Mouse (Mus musculus): ENCODE data around the gene Mark1. TPM values are rescaled to one million over a fixed set of nuclear protein-coding genes. Genes with fewer than 3 reads are reported as not detected.

The Mark1 gene
- polyA plus RNA-seq, 1 experiment = not detected

- TF ChIP-seq CTCF (IDR thresholded peaks at IDR 0.05; ENCODE audit: control insufficient read depth, insufficient read depth, insufficient read length) (no peak), FOSL1 (IDR thresholded peaks at IDR 0.05; ENCODE audit: insufficient read depth, low read length, poor library complexity, severe bottlenecking) (no peak)
- H3K4me3 ChIP-seq (ENCODE audit: insufficient read depth, poor library complexity, severe bottlenecking) = no peak overlapping the region
- peaks cover 37% of the 10 kb centered on the region for H3K27me3 ChIP-seq (ENCODE audit: control insufficient read depth, insufficient read depth, insufficient read length)
- no peaks in the 10 kb centered on the region for H3K36me3 ChIP-seq (ENCODE audit: control insufficient read depth, insufficient read depth)
- no peaks in the 10 kb centered on the region for H3K79me3 ChIP-seq (ENCODE audit: low read depth)
- H3ac ChIP-seq (ENCODE audit: control insufficient read depth, insufficient read length, low read depth) = no peak overlapping the region
- no peaks in the 10 kb centered on the region for H3K79me2 ChIP-seq (ENCODE audit: control insufficient read depth, insufficient read depth)
Observed at GRCm38 (mm10) chr1:184877306-184877705, 122.1 kb downstream of the Mark1 start.

DNA sequence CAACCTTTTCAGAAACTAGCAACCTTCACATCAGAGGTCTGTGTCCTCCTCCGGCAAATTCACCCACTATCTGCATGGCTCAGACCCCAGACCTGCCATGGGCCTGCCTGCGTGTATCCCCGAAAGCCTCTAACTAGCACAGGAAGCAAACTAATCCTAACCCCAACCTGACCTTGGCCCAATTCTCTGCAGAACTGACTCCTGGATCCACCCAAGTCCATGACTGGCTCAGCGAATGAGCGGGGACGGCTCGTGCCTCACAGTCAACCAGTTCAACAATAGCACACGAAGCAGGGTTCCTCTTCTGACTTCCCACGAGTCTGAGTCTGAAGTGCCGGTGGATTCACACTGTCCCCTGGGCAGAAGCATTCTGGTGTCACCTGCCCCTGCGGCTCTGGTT lies 125.5 kb downstream of the Mark1 start:
- Histone ChIP-seq H3K27me3 (ENCODE audit: control insufficient read depth, insufficient read depth, insufficient read length) (peaks cover 38% of the 10 kb centered on the region), H3K79me3 (ENCODE audit: low read depth) (no peaks in the 10 kb centered on the region), H3K4me3 (ENCODE audit: insufficient read depth, poor library complexity, severe bottlenecking) (no peak overlapping the region), H3K79me2 (ENCODE audit: control insufficient read depth, insufficient read depth) (no peaks in the 10 kb centered on the region), H3ac (ENCODE audit: control insufficient read depth, insufficient read length, low read depth) (no peak overlapping the region), H3K36me3 (ENCODE audit: control insufficient read depth, insufficient read depth) (no peaks in the 10 kb centered on the region)
- TF ChIP-seq MYOD1 (IDR thresholded peaks at IDR 0.05; ENCODE audit: control insufficient read depth, insufficient read length, low read depth) (no peak), USF1 (IDR thresholded peaks at IDR 0.05; ENCODE audit: low read depth) (no peak), FOSL1 (IDR thresholded peaks at IDR 0.05; ENCODE audit: insufficient read depth, low read length, poor library complexity, severe bottlenecking) (no peak)

DNA sequence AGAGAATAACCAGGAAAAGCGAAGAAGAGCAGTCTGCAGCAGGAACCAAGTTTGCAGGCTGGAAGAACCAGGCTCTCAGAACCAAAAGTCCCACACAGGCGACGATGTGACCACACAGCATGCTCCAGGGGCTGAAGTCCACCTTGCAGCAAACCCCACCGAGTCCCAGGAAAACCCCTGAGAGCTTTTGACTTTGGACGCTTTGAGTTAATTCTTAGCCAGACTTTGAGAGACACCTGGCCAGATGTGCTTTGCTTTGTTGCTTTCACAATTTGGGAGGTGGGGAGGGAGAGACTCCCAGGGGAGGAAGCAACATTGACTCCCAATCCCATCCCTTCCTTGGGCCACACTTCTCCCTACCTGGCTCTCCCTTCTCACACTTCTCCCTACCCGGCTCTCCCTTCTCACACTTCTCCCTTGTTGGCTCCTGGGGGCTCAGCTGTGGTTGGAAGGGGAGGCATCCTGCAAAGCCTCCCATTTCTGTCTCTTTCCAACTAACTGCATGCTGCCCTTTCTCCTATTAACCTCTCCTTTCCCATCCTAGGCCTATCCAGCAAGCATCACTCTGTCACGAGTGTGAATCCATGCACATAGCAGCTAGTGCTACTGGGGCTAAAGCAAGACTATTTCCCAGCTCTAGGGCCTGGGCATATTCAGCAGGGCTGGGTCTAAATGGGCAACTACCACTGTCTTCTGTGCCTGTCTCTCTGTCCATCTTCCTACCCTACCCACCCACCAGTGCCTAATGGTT lies 127.1 kb downstream of the Mark1 start:
- H3K79me3 ChIP-seq (ENCODE audit: low read depth) = no peaks in the 10 kb centered on the region
- no peak for TF ChIP-seq MYOD1 (IDR thresholded peaks at IDR 0.05; ENCODE audit: control insufficient read depth, insufficient read length, low read depth)
- H3K27me3 ChIP-seq (ENCODE audit: control insufficient read depth, insufficient read depth, insufficient read length) = peaks cover 32% of the 10 kb centered on the region
- H3ac ChIP-seq (ENCODE audit: control insufficient read depth, insufficient read length, low read depth) = no peak overlapping the region
- no peaks in the 10 kb centered on the region for H3K36me3 ChIP-seq (ENCODE audit: control insufficient read depth, insufficient read depth)
- no peak overlapping the region for H3K4me3 ChIP-seq (ENCODE audit: insufficient read depth, poor library complexity, severe bottlenecking)
- no peaks in the 10 kb centered on the region for H3K79me2 ChIP-seq (ENCODE audit: control insufficient read depth, insufficient read depth)

DNA sequence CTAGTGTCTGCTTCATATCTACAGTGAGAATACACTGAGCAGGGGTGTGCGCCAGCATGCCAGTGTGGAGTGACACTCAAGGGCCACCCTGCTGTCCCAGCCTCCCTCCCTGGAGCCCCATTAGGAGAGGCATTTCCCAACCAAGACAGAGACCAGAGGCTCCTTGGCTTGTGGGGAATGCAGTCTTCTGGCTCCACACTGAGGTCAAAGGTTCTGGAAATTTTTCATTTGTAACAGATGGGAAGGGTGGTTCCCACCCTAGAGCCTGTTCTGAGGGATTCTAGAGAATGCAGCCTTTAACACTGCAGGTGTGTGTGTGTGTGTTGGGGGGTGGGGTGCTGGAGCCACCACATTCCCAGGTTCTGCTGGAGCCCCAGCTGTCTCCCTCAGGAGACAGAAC lies 127.9 kb downstream of the Mark1 start:
- H3K79me2 ChIP-seq (ENCODE audit: control insufficient read depth, insufficient read depth) = no peaks in the 10 kb centered on the region
- no peak overlapping the region for H3K4me3 ChIP-seq (ENCODE audit: insufficient read depth, poor library complexity, severe bottlenecking)
- H3ac ChIP-seq (ENCODE audit: control insufficient read depth, insufficient read length, low read depth) = no peak overlapping the region
- peaks cover 32% of the 10 kb centered on the region for H3K27me3 ChIP-seq (ENCODE audit: control insufficient read depth, insufficient read depth, insufficient read length)
- no peaks in the 10 kb centered on the region for H3K79me3 ChIP-seq (ENCODE audit: low read depth)
- TF ChIP-seq USF1 (IDR thresholded peaks at IDR 0.05; ENCODE audit: low read depth) (no peak), MYOG (IDR thresholded peaks at IDR 0.05; ENCODE audit: control insufficient read depth, extremely low read depth, insufficient read length) (no peak), CTCF (IDR thresholded peaks at IDR 0.05; ENCODE audit: control insufficient read depth, insufficient read depth, insufficient read length) (no peak), MAX (IDR thresholded peaks at IDR 0.05) (no peak), CEBPB (IDR thresholded peaks at IDR 0.05; ENCODE audit: low read depth) (no peak), FOSL1 (IDR thresholded peaks at IDR 0.05; ENCODE audit: insufficient read depth, low read length, poor library complexity, severe bottlenecking) (no peak), MYOD1 (IDR thresholded peaks at IDR 0.05; ENCODE audit: control insufficient read depth, insufficient read length, low read depth) (no peak)
- H3K36me3 ChIP-seq (ENCODE audit: control insufficient read depth, insufficient read depth) = no peaks in the 10 kb centered on the region

DNA sequence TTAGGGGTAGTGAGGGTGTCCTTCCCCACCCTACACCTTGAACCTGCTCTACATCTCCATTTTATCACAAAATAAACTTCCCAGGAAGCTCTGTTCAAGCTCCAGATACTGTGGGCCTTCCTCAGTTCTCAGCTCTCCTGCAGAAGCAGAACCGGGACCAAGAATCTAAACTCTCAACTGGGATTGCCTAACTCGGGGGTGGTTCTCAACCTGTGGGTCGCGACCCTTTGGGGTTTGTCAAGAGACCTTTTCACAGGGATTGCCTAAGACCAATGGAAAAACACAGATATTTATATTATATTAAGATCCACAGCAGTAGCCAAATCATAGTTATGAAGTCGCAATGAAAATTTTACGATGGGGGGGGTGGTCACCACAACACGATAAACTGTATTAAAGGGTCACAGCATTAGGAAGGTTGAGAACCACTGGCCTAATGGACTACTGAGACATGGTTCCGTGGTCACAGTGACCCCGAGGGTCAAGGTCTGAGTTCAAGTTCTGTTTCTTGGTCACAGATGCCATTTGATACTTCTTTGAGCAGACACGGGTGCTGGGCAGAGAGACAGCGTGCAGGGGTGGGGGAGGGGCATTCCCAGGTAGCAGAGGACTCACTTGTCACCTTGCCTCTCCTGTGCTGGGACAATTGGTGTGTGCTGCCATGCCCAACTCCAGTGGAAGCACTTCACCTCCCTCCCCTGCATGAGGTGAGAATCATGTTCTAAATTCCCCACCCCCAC lies 128.6 kb downstream of the Mark1 start:
- H3K27me3 ChIP-seq (ENCODE audit: control insufficient read depth, insufficient read depth, insufficient read length) = peaks cover 29% of the 10 kb centered on the region
- no peak overlapping the region for H3K4me3 ChIP-seq (ENCODE audit: insufficient read depth, poor library complexity, severe bottlenecking)
- no peak for TF ChIP-seq CTCF (IDR thresholded peaks at IDR 0.05; ENCODE audit: control insufficient read depth, insufficient read depth, insufficient read length)
- TF ChIP-seq USF1 (IDR thresholded peaks at IDR 0.05; ENCODE audit: low read depth) = no peak
- TF ChIP-seq CEBPB (IDR thresholded peaks at IDR 0.05; ENCODE audit: low read depth) = no peak
- no peak for TF ChIP-seq MYOD1 (IDR thresholded peaks at IDR 0.05; ENCODE audit: control insufficient read depth, insufficient read length, low read depth)
- no peak for TF ChIP-seq MYOG (IDR thresholded peaks at IDR 0.05; ENCODE audit: control insufficient read depth, extremely low read depth, insufficient read length)
- TF ChIP-seq MAX (IDR thresholded peaks at IDR 0.05) = no peak
- TF ChIP-seq FOSL1 (IDR thresholded peaks at IDR 0.05; ENCODE audit: insufficient read depth, low read length, poor library complexity, severe bottlenecking) = no peak
- no peak overlapping the region for H3ac ChIP-seq (ENCODE audit: control insufficient read depth, insufficient read length, low read depth)
- no peaks in the 10 kb centered on the region for H3K79me2 ChIP-seq (ENCODE audit: control insufficient read depth, insufficient read depth)
- no peaks in the 10 kb centered on the region for H3K36me3 ChIP-seq (ENCODE audit: control insufficient read depth, insufficient read depth)
- no peaks in the 10 kb centered on the region for H3K79me3 ChIP-seq (ENCODE audit: low read depth)

DNA sequence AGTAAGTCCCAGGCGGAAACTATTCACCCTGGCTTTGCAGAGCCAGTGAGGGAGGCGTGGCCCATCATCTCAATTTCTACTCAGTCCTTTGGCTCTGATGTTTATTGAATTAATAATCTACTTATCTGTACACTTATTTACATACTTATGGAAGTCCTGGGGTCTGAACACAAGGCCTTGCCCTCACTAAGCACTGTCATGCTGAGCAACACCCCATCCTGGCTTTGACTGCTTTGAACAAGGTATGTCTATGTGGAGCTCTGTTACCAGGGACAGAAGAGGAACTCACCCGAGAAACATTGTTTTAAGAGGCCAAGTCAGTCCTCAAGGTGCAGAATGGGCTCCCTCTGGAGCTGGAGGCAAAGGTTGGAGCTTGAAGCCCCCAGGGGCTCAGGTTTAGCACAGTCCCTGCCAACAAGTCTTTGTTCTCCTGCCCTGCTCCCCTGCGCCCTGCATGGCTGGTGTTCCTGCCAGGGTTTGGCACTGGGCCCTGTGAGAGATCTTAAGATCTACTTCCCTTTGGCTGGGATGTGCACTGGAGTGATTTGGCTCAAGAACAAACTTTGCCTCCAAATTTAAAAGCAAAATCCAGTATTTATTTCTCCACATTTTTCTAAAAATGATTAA lies 129.3 kb downstream of the Mark1 start:
- no peak overlapping the region for H3ac ChIP-seq (ENCODE audit: control insufficient read depth, insufficient read length, low read depth)
- H3K79me2 ChIP-seq (ENCODE audit: control insufficient read depth, insufficient read depth) = no peaks in the 10 kb centered on the region
- no peak overlapping the region for H3K4me3 ChIP-seq (ENCODE audit: insufficient read depth, poor library complexity, severe bottlenecking)
- peaks cover 22% of the 10 kb centered on the region for H3K27me3 ChIP-seq (ENCODE audit: control insufficient read depth, insufficient read depth, insufficient read length)
- no peaks in the 10 kb centered on the region for H3K79me3 ChIP-seq (ENCODE audit: low read depth)
- no peaks in the 10 kb centered on the region for H3K36me3 ChIP-seq (ENCODE audit: control insufficient read depth, insufficient read depth)
- TF ChIP-seq MYOD1 (IDR thresholded peaks at IDR 0.05; ENCODE audit: control insufficient read depth, insufficient read length, low read depth) (no peak), USF1 (IDR thresholded peaks at IDR 0.05; ENCODE audit: low read depth) (no peak), FOSL1 (IDR thresholded peaks at IDR 0.05; ENCODE audit: insufficient read depth, low read length, poor library complexity, severe bottlenecking) (no peak), MAX (IDR thresholded peaks at IDR 0.05) (no peak), MYOG (IDR thresholded peaks at IDR 0.05; ENCODE audit: control insufficient read depth, extremely low read depth, insufficient read length) (no peak), CTCF (IDR thresholded peaks at IDR 0.05; ENCODE audit: control insufficient read depth, insufficient read depth, insufficient read length) (no peak), CEBPB (IDR thresholded peaks at IDR 0.05; ENCODE audit: low read depth) (no peak)

Data from C2C12 (cell line).